Mouse (Mus musculus) liver, embryonic 14.5 days (tissue): ENCODE results near the gene Gm29776. TPM values are rescaled to one million over a fixed set of nuclear protein-coding genes. Genes with fewer than 3 reads are reported as not detected.

Experiments
- ATAC-seq: fragments of 200-750 bp; cut with Nextera tagmentation; 2 replicates; pipeline ENCODE4 v1.8.0; 2017; ENCODE audit warnings: moderate number of reproducible peaks, mild to moderate bottlenecking, moderate library complexity; ENCODE audit not compliant: insufficient read depth
- DNase-seq, 3 experiments: peaks; one replicate each; pipeline ENCODE4 v3.0.0-alpha.2; 2012 to 2013; ENCODE audit warnings: low read depth in 3 of 3, low spot score in 3 of 3
- H3K27ac ChIP-seq: fragments of 300-500 bp; sonication (generic); 2 replicates; pipeline ENCODE4 v1.5.1; 2014; ENCODE audit warnings: moderate library complexity, mild to moderate bottlenecking, control low read depth, inconsistent platforms
- H3K27me3 ChIP-seq: fragments of 300-500 bp; sonication (generic); 2 replicates; pipeline ENCODE4 v1.6.1; 2014; ENCODE audit warnings: mild to moderate bottlenecking, low read length, moderate library complexity; ENCODE audit not compliant: control insufficient read depth, insufficient read depth
- H3K36me3 ChIP-seq: fragments of 300-500 bp; sonication (generic); replicated peaks from 2 replicates; pipeline ENCODE4 v1.6.1; 2014; ENCODE audit warnings: low read depth; ENCODE audit not compliant: control insufficient read depth, insufficient read depth
- H3K4me1 ChIP-seq, 2 experiments: fragments of 200-500 bp in 1 of 2; fragments of 300-500 bp in 1 of 2; sonication (generic) in 1 of 2; replicated peaks; 2 replicates each; pipeline ENCODE4 v1.6.1; 2012 to 2014; ENCODE audit warnings: antibody characterized with exemption in 1 of 2, inconsistent platforms in 1 of 2, low read length in 1 of 2; ENCODE audit not compliant: control insufficient read depth in 2 of 2, insufficient read depth in 2 of 2
- H3K4me2 ChIP-seq: fragments of 300-500 bp; sonication (generic); 2 replicates; pipeline ENCODE4 v1.6.1; 2014; ENCODE audit warnings: low read depth, mild to moderate bottlenecking, control low read depth, moderate library complexity
- H3K4me3 ChIP-seq, 2 experiments: fragments of 200-500 bp in 1 of 2; fragments of 300-500 bp in 1 of 2; sonication (generic) in 1 of 2; 2 replicates each; pipeline ENCODE4 v1.5.1; 2012 to 2014; ENCODE audit warnings: low read depth in 2 of 2, low read length in 2 of 2, mild to moderate bottlenecking in 2 of 2, control low read depth in 1 of 2, inconsistent platforms in 1 of 2, moderate library complexity in 1 of 2; ENCODE audit not compliant: insufficient read depth in 1 of 2
- H3K9ac ChIP-seq: fragments of 300-500 bp; sonication (generic); replicated peaks from 2 replicates; pipeline ENCODE4 v1.6.1; 2014; ENCODE audit warnings: mild to moderate bottlenecking, control low read depth, moderate library complexity
- H3K9me3 ChIP-seq: fragments of 300-500 bp; sonication (generic); 2 replicates; pipeline ENCODE4 v1.6.1; 2016; ENCODE audit warnings: low read length, mixed read lengths; ENCODE audit not compliant: control insufficient read depth
- CTCF ChIP-seq: IDR thresholded peaks from 2 replicates; pipeline ENCODE4 v1.5.1; 2016; ENCODE audit warnings: antibody characterized with exemption, low read depth, control low read depth
- EP300 ChIP-seq: IDR thresholded peaks from 2 replicates; pipeline ENCODE4 v1.6.1; 2016; ENCODE audit warnings: antibody characterized with exemption, low read depth
- WGBS: fragments of 180-500 bp; shearing (Covaris S2); extraction: QIAGEN DNeasy Blood & Tissue Kit; methylation state at CpG from one replicate; pipeline ENCODE4 v1.1.7; 2014; ENCODE audit not compliant: insufficient replicate concordance; 5-methylcytosine and 5-hydroxymethylcytosine counted together
- polyA plus RNA-seq, 2 experiments: library from polyadenylated mRNA; depleted of rRNA in 1 of 2; stranded (reverse) in 1 of 2; unstranded in 1 of 2; fragments of >200 nt; fragmentation: Nextera tagmentation in 1 of 2; extraction: Ambion mirVana in 1 of 2; gene quantifications; 2 replicates each; pipeline versions ENCODE4 v1.2.1 to v1.2.3; 2012 to 2014

The Gm29776 gene
- polyA plus RNA-seq, 2 experiments: 0.03 to 0.06 TPM

DNA sequence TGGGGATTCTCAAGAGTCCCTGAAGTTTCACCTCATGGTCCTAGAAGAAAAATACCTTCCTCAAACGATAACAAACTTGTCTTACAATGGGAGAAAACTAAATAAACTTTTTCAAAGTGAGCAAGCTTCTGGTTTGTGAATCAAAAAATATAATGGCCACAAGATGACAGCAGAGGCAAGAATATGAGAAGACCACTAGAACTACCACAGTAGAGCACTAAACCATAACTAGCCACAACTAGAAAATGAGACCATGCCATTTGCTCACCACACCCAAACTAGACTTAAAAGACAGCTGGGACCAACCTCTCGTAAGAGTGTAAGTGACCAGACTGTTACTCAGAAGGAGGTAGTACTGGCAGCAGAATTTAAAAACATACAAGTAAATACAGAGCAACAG is 38.6 kb downstream of the Gm29776 start:
- Histone ChIP-seq H3K4me2 (no peak overlapping the region), H3K27ac (no peak overlapping the region), H3K4me1 (no peaks in the 10 kb centered on the region), H3K27me3 (no peaks in the 10 kb centered on the region), H3K4me3 (no peak overlapping the region), H3K9ac (no peak overlapping the region), H3K36me3 (peaks cover 91% of the 10 kb centered on the region), H3K9me3 (no peaks in the 10 kb centered on the region)
- DNase-seq (peak in 1 of 3 experiments; percentile 53), ATAC-seq (no peak)
- 83% methylated on average over 2 of the region's 2 CpGs for WGBS
- no peak for TF ChIP-seq CTCF
- TF ChIP-seq EP300: no peak

DNA sequence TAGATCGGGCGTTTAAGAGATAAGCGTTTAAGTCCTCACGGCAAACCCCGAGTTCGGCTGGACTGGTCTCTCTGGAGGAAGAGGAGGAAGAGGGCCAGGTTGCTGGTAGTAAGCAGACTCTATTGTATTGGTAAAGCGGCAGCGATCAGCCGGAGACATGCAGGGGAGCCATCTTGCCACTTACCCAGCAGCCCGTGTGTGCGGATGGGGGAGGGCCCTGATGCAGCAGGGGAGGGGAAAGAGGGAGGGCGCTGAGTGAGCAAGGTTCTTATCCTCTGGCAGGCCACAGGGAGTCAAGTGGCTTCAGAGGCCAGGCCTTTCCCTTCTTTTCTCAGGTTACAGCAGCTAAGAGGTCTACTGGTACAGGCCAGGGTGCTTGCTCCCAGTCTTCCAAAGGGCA is 45.1 kb downstream of the Gm29776 start:
- DNase-seq: peak; percentile 76 to 78 (median 77)
- peak; percentile 85 for ATAC-seq
- 0% methylated on average over 12 of the region's 12 CpGs for WGBS
- peak; percentile 26; the same call in 1 of the 2 replicates for TF ChIP-seq CTCF
- TF ChIP-seq EP300: no peak
- Histone ChIP-seq H3K27ac (peak overlapping the region; percentile 65), H3K9me3 (no peaks in the 10 kb centered on the region), H3K36me3 (peaks cover 58% of the 10 kb centered on the region), H3K4me2 (peak overlapping the region; percentile 91), H3K4me3 (peak overlapping the region; percentile 62 to 98), H3K4me1 (peaks cover 14 to 19% of the 10 kb centered on the region in 2 experiments), H3K9ac (peak overlapping the region; percentile 58), H3K27me3 (no peaks in the 10 kb centered on the region)

DNA sequence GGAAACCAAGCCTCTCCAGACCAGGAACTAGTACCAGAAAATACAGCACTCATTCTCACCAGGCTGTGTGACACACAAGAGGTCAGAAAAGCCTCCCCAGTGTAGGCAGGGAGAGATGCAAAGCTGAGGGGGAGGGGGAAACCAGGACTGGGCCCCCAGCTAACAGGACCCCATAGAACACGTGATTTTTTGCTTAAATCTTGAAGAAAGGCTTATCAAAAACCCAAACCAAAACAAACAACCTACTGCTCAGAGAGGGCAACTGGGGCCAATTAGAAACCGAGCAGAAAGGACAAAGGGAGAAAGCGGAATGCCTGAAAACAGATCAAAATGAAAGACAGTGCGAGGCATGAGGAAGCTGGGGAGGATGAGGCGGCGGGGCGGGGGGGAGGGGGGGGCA is 45.8 kb downstream of the Gm29776 start:
- no peaks in the 10 kb centered on the region for H3K27me3 ChIP-seq
- H3K4me2 ChIP-seq: peak overlapping the region; percentile 91
- peak overlapping the region; percentile 58 for H3K9ac ChIP-seq
- WGBS: 5% methylated on average over 7 of the region's 7 CpGs
- peaks cover 57% of the 10 kb centered on the region for H3K36me3 ChIP-seq
- ATAC-seq: no peak
- H3K27ac ChIP-seq: peak overlapping the region; percentile 65
- DNase-seq: no peak
- H3K9me3 ChIP-seq: no peaks in the 10 kb centered on the region
- H3K4me3 ChIP-seq: peak overlapping the region; percentile 62 to 98
- TF ChIP-seq CTCF (no peak), EP300 (no peak)
- peaks cover 14 to 19% of the 10 kb centered on the region in 2 experiments for H3K4me1 ChIP-seq

DNA sequence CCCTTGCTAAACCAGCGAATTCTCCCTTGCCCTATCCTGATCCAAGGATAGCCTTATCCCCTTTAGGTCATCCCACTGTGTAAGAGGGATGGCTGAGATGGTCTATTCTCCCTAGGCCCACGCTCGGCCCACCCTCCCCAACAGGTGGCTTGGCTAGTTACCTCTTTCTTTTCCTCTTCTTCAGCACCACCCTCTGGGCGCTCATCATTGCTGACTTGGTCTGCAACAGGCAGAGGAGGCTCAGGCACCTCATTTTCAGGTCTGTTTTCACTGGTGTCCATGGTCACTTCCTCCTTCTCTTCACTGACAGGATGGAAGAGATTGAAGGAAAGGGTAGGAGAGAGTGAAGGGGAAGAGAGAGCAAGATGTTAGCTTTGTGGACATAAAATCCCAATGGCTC is 47.1 kb downstream of the Gm29776 start:
- no peaks in the 10 kb centered on the region for H3K27me3 ChIP-seq
- no peak for DNase-seq
- peaks cover 14 to 19% of the 10 kb centered on the region in 2 experiments for H3K4me1 ChIP-seq
- 0 out of 2 replicates have a peak, but pooled peaks have one; percentile 2 for ATAC-seq
- no peak overlapping the region for H3K4me3 ChIP-seq
- WGBS: 68% methylated on average over 4 of the region's 4 CpGs
- no peak overlapping the region for H3K27ac ChIP-seq
- no peak overlapping the region for H3K9ac ChIP-seq
- TF ChIP-seq CTCF: no peak
- no peak for TF ChIP-seq EP300
- H3K4me2 ChIP-seq: no peak overlapping the region
- H3K9me3 ChIP-seq: no peaks in the 10 kb centered on the region
- H3K36me3 ChIP-seq: peaks cover 59% of the 10 kb centered on the region

DNA sequence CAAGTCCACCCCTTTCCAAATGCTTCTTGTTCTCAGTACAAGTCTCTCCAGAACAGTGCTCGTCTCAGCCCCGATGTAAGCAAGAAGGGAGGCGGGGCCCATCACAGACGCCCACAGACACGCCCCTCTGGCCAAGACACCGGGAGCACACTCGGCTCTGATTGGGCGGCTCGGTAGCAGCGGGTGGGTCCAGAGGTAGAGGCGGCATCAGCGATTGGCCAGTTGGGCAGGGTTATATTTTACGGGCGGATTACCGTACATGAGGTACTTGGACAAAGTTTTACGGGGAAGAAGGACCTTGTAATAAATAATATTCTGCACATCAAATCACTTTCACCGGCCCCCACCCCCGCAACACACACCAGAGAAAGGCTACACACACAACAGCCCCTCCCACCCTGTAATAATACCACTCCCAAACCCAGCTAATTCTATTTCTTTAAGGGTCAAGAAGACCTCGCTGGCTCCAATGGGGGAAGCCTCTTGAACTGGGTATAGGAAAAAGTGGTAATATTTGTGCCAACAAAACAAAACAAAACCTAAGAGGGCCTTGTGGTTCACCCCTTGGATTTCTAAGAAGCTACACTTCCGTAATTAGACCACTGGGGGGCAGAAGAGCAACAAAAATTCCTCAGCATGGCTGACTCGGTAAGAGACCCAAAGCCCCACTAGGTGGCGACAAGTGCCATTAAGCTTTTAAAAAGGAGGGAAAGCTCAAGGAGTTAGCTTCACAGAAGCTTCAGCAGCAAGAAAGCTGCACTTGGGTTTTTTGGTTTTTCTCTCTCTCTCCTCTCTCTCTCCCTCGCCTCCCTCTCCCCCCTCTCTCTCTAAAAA is 47.8 kb downstream of the Gm29776 start:
- ATAC-seq: peak; percentile 58
- peaks cover 60% of the 10 kb centered on the region for H3K36me3 ChIP-seq
- H3K27me3 ChIP-seq: no peaks in the 10 kb centered on the region
- peaks cover 14 to 19% of the 10 kb centered on the region in 2 experiments for H3K4me1 ChIP-seq
- H3K9me3 ChIP-seq: no peaks in the 10 kb centered on the region
- no peak overlapping the region for H3K27ac ChIP-seq
- 50% methylated on average over 23 of the region's 23 CpGs for WGBS
- TF ChIP-seq EP300 (no peak), CTCF (peak; percentile 96)
- H3K4me3 ChIP-seq: no peak overlapping the region
- DNase-seq: peak; percentile 85 to 89 (median 86)
- H3K9ac ChIP-seq: no peak overlapping the region
- H3K4me2 ChIP-seq: no peak overlapping the region
